Mouse (Mus musculus): ENCODE data around the gene Sugt1.

Sugt1 gene

DNA sequence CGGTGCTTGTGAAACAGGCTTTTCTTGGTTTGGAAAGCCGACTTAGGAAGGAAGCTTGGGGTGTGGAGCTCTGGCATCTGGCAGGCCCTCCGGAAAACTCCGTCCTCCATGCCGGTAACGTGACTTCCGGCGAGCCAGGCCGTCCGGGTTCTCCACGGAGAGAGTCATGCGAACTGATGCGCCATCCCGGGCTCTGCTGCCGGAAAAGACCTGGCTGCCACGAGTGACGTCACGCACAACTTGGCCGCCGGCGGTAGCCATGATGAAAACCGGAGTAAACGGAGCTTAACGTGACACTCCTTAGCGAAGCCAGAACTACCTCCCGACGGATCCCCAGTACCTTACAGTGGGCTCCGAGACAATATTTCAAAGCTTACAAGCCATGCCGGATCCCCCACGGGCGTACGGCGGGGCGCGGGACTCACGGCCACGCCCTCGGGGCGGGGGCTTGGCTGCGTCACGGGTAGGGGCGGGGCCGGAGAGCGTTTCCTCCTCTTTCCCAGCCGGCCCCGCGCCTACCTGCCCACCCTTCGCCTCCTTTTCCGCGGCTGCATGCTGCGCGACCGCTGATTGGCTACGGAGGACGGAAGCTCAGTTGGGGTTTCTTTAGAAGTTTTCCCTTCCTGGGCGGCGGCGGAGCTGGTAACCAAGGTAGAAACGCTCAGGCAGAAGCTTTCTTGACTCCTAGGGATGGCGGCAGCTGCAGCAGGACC is at the start of gene Sugt1:
TSS of gene Sugt1 (plus strand) at position 553 of the 713 bp plus-strand sequence.
- DNase-seq (ENCODE audit: low read depth), result peak; percentile 92

DNA sequence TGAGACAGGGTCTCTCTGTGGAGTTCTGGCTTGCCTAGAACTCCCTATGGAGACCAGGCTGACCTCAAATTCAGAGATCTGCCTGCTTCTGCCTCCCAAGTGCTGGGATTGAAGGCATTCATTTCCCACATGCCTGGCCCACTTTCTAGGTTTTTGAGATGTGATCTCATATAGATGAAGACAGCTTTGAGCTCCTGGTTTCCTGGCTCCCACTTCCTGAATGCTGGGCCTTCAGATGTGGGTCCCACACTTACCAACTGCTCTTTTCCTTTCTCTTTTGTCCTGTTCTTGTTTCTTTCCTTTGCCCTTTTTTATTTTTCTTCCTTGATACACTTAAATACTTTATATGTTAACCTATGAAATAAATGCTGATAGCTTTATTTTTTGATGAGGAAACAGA is 49.6 kb upstream of the Sugt1 start:
- DNase-seq (ENCODE audit: low read depth), result no peak

DNA sequence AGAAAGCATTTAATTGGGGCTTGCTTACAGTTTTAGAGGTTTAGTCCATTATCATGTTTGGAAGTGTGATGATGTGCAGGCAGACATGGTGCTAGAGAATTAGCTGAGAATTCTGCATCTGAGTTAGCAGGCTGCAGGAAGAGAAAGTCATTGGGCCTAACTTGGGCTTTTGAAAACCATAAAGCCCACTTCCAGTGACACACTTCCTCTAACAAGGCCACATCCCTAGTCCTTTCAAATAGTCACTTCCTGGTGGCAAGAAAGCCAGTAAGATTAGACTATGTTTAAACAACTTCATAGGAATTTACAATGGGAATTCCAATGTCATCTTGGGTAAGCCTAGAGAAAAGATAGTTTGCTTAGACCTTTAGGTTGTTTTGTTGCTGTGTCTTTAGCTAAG is 45.9 kb upstream of the Sugt1 start:
- no peak for DNase-seq (ENCODE audit: low read depth)

DNA sequence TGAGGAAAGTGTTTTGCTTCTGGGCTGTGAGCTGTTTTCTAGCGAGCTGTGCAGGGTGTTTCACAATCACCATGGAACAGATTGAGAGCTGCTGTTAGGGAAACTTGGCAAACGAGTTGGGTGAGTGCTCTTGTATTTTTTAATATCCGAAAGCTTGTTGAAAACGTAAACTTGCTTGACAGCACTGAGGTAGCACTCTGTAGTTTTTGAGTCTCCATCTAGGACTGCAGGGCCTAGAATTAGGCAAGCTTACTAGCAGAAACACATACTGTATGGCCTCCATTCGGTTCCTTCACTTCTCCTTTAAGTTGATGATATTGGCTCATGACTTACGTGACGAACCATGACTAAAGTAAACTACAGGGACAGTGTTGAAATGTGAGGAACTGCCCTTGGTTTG is 38.1 kb upstream of the Sugt1 start:
- peak; percentile 75 for DNase-seq (ENCODE audit: low read depth)

DNA sequence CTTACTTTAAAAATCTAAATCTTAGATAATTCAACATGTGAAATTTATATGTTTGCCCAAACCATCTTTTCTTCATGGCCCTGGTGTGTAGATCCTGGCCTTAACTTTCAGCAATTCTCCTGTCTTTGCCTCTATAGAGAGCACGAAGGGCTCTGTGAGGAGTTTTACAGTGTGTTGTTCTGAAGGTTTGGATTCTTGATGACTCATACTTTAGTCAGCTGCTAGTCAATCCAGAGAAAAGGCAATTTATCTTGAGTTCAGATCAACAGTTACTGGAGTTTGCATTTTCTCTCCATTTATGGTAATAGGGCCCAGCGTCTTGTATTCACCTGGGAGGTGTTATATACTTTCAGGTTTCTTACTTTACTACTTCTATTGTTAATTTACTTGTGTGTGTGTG is 35.6 kb upstream of the Sugt1 start:
- no peak for DNase-seq (ENCODE audit: low read depth)

DNA sequence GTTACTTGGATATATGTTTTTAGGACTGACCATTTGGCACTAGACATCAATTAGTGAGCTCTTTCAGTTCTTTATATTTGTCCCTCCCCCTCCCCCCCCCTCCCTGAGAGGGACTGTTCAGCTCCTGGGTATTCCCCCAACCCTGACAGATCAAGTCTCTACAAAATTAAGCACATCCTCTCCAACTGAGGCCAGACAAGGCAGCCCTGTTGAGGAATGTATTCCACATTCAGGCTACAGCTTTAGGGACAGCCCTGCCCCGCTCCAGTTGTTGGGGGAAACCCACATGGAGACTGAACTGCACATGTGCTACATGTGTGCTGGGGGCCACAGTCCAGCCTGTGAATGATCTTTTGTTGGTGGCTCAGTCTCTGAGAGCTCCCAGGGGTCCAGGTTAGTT is 34.6 kb upstream of the Sugt1 start:
- no peak for DNase-seq (ENCODE audit: low read depth)

DNA sequence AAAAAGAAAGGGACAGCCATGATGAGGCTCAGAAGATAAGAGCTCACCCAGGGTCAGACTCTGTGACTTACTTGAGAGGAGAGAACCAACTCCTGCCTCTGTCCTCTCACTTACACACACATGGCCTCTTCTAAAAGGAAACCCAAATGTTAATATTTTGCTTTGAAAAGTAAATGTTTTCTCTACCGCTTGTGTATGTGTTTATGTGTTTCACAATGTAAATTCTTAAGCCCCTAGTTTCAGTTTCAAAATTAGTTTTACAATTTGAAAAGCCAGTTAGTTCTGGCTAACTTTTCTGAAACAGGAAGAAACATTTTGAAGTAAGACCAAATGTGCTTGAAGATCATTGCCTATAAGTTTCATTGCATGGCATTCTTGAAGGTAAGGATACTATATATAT is 29.7 kb upstream of the Sugt1 start:
- no peak for DNase-seq (ENCODE audit: low read depth)

DNA sequence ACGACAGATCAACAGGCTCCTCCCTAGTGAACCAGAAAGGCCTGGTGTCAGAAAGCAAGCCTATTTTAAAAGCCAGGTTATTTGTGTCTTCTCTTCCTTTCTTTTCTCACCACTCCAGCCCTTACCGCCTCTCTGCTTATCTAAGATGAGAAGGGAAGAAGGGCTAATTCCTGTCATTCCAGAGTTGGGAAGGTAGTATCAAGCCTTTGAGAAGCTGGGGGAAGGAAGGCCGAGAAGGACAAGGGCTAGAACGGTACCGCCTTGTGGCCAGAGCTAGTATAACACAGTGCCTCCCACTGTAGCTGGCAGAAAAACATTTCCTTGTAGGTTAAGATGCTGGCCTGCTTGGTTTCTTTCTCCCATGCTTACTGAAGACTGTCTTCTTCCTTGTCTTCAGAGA is 24.7 kb upstream of the Sugt1 start:
- DNase-seq (ENCODE audit: low read depth), result peak; percentile 44

DNA sequence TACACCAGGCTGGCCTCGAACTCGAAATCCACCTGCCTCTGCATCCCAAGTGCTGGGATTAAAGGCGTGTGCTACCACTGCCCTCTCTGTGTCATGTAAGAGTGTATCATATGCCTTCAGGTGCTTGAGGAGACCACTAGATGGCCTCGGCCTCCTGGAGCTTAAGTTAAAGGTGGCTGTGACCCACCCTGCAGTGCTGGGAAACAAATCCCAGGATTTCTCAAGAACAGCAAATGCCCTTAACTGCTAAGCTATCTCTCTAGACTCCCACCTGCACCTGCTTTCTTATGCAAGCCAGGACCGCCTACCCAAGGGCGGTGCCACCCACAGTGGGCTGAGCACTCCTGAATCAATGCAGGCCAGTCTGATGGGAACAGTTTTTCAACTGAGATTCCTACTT is 22.7 kb upstream of the Sugt1 start:
- DNase-seq (ENCODE audit: low read depth), result no peak

DNA sequence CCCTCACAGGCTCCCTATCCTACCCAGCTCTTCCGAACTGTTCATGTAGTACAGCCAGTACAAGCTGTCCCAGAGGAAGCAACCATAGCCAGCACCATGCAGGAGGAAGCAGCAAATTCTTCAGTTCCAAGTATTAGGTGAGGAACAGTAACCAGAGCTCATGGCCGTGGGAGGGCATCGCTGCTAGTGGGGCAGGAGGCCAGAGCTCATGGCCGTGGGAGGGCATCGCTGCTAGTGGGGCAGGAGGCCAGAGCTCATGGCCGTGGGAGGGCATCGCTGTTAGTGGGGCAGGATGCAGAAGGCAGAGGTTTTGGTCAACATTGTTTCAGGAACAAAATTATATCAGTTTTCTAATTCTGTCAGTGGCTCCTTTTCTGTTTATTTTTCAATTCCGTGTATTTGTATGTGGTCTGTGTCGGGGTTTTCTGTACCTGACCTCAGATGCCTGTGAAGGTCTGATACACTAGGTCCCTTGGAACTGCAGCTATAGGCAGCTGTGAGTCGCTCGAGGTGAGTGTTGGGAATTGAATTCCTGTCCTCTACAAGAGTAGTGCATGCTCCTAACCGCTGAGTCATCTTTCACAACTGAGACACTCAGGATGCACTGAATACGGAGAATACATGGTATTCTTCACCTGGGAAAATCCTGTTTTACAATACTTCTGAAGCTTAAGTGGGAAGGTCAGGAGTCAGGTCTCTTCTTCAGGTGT is 13.9 kb upstream of the Sugt1 start:
- no peak for DNase-seq (ENCODE audit: low read depth)

DNA sequence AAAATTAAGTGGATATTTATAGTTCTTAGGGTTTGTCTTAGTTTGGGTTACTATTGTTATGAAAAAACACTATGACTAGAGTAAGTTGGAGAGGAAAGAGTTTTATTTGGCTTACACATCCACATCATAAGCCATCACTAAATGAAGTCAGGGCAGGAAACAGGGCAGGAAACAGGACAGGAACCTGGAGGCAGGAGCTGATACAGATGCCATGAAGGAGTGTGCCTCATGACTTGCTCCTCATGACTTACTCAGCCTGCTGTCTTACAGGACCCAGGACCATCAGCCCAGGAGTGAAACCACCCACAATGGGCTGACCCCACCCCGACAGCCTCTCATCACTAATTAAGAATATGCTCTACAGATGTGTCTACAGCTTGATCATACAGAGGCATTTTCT is 13.1 kb upstream of the Sugt1 start:
- no peak for DNase-seq (ENCODE audit: low read depth)

DNA sequence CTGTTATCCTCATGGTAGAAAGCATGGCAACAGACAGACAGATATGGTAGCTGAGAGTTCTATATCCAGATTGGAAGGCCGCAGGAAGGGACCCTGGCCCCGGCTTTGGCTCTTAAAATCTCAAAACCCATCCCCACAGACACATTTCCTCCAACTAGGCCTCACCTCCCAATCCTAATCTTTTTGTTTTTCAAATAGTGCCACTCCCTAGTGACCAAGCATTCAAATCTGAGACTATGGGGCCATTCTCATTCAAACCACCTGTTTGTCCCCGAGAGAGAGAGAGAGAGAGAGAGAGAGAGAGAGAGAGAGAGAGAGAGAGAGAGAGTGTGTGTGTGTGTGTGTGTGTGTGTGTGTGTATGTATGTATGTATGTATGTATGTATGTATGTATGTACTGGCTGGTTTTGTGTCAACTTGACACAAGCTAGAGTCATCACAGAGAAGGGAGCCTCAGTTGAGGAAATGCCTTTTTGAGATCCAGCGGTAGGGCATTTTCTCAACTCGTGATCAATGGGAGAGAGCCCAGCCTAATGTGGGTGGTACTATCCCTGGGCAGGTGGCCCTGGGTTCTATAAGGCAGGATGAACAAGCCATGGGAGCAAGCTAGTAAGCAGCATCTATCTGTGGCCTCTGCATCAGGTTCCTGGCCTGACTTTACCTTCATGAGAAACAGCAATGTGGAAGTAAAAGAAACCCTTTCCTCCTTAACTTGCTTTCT is 3.8 kb upstream of the Sugt1 start:
- no peak for DNase-seq (ENCODE audit: low read depth)

DNA sequence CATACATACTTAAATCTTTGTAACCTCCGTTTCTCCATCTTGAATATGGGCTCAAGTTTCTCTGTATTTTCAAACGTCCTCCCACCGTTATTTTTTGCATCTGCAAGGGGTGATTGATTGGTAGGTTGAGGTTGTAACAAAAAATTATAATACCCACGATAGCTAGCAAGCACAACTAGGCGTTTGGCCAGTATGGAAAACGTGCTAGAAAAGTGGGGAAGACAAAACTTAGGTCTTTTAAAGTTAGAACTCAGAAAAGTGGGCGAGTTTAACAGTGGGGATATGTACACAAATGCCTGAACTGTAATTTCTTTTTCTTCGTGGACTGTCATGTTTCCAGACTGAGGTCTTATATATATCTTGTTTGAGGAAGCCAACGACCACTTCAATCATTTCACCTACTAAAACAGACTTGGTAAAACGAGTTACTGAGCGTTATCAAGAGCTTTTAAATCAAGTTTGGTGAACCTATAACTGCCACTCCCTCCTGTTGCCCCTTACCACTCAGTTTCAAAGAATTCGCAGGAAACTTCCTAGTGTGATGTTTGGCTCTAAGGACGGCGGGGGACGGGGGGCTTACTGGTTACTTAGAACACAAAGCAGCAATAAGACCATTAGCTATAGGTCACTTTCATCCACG is 872 bp upstream of the Sugt1 start:
- DNase-seq (ENCODE audit: low read depth), result no peak

DNA sequence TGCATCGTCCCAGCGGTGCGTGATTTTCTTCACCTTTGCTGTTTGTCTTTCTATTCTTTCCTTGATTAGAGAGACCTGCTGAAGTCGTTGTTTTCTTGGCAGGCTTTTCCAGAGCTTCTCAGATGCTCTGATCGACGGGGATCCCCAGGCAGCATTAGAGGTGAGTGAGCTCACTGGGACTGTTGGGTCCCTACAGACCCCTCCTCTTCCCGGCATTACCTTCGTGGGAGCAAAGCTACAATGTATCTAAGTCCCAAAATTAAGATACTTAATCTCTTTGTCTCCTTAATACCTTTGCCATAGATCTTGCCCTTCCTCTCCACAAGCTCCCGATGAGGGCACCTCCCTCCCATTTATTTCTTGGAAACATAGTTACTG is 350 bp downstream of the Sugt1 start:
- peak; percentile 11 for DNase-seq (ENCODE audit: low read depth)

DNA sequence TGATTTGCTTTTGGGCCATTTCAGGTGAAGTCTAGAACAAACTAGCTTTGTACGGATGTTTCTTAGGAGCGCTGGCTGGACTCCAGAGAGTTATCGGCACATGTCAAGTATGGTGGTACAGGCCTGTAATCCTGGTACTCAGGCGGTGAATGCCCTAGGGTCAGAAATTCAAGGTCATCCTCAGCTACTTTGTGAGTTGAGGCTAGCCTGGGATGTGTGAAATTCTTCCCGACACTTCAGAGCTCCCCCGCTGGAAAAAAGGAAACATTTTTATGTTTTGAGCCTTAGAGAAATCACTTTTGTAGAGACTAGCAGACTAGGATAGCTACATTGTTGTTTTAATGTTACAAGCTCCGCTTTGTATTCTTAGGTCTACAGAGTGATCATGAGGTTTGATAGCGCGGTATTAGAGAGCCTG is 1.1 kb downstream of the Sugt1 start:
- DNase-seq (ENCODE audit: low read depth), result no peak

DNA sequence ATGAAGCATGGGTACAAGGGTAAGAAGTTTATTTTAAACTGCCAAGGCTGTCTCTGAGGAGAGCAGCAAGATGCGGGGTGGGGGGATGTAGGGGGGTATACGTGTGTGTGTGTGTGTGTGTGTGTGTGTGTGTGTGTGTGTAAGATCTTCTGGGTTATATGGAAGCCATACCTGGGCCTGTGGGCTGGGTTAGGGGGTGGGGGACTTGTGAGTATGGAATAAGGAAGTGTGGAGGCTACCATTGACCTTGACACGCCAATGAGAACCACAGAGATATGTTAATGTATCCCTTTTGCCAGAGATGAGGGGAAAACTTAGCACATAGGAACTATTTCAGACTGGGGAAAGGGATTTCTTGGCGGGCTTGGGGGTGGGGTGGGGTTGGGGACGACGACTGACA is 1.9 kb downstream of the Sugt1 start:
- DNase-seq (ENCODE audit: low read depth), result no peak

DNA sequence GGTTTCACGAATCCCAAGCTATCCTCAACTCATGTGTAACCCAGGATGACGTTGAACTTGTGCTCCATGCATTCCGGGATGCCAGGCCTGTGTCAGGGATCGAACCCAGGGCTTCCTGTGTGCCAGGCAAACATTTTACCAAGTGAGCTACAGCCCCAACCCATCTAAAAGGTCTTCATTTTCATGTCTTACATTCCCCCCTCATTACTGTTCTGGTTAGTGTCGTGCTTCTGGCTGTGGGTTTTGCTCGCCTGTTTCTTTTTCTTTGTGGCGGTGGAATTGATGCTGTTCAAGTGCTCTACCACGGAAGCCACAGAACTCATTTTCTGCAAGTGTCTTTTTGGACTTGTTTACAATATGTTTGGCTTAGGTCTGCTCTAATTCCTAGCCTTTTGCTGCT is 3.4 kb downstream of the Sugt1 start:
- no peak for DNase-seq (ENCODE audit: low read depth)

DNA sequence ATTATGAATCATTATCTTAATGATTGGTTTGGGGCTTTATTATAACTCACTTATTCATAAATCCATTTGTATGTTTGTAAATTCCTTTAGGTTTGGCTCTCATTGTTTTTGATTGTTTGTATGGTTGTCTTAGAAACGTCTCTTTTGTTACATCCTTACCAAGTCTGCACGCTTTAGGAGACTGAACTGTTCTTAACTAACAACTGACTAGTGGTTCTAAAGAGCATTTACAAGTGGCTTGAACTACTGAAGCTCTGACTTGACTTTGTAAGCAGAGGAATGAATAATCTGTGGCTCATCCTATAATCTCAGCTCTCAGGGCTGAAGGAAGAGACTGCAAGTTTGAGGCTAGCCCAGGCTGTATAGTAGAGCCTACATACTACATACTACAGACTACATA is 4.1 kb downstream of the Sugt1 start:
- no peak for DNase-seq (ENCODE audit: low read depth)

DNA sequence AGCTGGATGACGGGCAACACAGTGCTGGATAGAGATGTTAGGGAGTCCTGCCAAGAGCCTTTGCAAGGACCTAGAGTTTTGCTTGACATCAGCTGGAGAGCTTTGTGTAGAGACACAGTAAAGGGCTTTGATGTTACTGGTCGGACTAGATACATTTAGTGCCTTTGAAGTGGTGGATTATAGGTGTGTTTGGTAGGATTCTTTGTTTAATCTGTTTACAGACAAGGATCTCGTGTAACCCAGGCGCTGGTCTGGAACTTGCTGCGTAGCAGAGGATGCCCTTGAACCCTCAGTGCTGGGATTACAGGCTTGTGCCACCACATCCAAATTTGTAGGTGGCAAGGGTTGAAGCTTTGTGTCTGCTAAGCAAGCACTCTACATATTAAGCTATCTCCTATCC is 6.6 kb downstream of the Sugt1 start:
- DNase-seq (ENCODE audit: low read depth), result no peak

DNA sequence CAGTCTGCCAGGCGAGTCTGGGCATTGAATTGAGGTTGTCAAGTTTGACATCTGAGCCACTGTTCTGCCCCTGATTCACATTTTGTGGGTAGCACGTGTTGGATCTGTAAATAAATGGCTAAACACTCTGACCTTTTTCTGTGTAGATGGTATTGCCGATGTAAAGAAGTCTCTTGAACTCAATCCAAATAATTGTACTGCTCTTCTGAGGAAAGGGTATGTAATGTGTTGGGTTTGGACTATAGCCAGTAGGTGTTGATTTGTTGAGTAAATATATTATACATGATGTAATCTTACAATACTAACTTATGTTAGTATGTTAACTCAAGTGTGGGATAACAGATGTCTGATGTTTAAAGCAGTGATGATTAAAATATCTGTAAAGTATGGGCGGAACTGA is 9.1 kb downstream of the Sugt1 start:
- no peak for DNase-seq (ENCODE audit: low read depth)

DNA sequence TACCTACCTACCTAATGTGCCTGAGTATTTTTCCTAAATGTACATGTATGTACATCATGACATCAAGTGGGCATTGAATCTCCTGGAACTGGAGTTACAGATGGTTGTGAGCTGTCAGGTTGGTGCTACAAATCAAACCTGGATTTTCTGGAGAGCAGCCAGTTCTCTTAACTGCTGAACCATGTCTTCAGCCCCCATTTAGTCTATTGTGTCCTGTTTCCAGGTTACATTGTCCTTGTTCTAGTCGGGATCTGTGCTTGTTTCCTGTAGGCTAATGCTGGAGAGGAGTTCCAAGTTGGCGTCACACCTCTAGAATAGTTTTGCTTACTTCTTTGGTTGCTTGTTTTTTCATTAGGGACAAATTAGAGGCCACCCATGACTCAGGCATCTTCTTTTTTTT is 18.4 kb downstream of the Sugt1 start:
- no peak for DNase-seq (ENCODE audit: low read depth)

DNA sequence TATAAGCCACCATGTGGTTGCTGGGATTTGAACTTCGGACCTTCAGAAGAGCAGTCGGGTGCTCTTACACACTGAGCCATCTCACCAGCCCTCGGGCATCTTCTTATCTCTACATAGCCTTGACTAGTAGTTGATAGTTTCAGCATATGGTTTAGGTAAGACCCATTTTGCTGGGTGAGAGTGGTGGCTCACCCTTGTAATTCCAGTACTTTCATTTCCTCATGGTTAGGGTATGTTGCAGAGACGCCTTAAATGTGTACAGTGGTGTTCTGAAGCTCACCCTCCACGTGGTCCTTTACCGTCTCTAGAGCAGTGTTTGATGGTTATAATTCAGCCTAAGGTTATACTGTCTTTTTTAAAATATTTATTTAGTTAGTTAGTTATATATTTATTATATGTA is 18.9 kb downstream of the Sugt1 start:
- DNase-seq (ENCODE audit: low read depth), result no peak

DNA sequence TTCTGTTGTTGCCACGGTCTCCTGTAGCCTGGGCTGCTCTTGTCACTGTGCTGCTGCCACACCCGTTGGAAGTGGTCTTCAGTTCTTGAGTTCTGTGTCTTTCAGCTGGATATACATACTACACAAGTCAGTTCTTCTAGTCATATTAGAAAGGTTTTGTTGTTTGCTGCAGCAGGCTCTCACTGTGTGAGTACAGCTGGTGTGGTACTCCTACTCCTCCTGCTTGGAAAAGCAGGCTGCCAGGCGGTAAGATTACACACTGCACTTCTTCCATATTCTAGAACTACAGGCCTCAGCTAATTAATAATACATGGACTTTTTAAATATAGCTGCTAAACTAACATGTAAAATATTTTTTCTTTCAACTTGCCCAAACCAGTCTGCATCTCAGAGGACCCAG is 19.4 kb downstream of the Sugt1 start:
- no peak for DNase-seq (ENCODE audit: low read depth)
